Mouse (Mus musculus): ENCODE measurements around the gene Ppm1a. TPM values are rescaled to one million over a fixed set of nuclear protein-coding genes. Genes with fewer than 3 reads are reported as not detected.

Gene Ppm1a
- polyA plus RNA-seq, 1 experiment from 2014 or later, result 25.3 TPM

DNA sequence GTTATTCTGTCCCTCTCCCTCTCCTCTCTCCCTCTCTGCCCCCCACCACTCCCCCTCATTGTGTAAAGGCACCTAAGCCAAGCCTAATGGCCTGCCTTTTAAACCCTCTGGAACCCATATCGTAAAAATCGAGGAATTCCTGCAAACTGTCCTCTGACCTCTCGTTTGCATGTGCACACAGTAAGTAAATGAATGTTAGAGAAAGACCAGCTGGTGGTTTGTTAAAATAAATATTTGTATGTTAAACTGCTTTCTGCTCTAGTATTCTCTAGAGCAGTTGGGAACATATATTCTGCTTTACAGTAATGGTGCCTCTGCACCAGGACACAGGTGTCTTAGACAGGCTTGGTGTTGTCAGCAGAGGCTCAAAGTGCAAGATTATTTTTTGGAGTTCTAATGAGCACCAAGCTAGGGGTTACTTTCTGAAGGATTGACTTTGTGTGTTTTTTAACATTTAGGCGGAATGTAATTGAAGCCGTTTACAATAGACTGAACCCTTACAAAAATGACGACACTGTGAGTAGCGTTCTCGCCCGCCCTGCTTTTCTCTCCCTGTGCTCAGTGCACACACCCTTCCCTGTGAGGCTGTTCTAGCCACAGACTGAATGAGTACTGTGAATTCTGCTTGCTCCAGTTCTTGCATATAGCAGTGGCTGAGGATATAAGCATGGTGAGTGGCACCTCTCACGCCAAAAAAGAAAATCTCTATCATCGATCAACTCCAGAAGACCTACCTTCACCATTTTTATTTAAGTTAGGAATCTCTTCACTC is 35.3 kb downstream of the Ppm1a start:
- Histone ChIP-seq H3K4me2 (replicated peaks; ENCODE audit: low read depth, low read length) (no peak overlapping the region), H3K27ac (ENCODE audit: low read length) (no peak overlapping the region), H3K27me3 (ENCODE audit: insufficient read depth, low read length) (no peaks in the 10 kb centered on the region), H3K36me3 (ENCODE audit: insufficient read depth, low read length) (peaks cover 31% of the 10 kb centered on the region), H3K9me3 (ENCODE audit: low read length) (no peaks in the 10 kb centered on the region), H3K4me1 (ENCODE audit: insufficient read depth, low read length) (0 out of 2 replicates have a peak, but pooled peaks cover 4% of the 10 kb centered on the region), H3K9ac (replicated peaks; ENCODE audit: low read length) (no peak overlapping the region), H3K4me3 (ENCODE audit: low read length) (no peak overlapping the region)
- ATAC-seq (ENCODE audit: low FRiP score, low TSS enrichment), result no peak
- WGBS, result 66% methylated on average over 11 of the region's 11 CpGs

DNA sequence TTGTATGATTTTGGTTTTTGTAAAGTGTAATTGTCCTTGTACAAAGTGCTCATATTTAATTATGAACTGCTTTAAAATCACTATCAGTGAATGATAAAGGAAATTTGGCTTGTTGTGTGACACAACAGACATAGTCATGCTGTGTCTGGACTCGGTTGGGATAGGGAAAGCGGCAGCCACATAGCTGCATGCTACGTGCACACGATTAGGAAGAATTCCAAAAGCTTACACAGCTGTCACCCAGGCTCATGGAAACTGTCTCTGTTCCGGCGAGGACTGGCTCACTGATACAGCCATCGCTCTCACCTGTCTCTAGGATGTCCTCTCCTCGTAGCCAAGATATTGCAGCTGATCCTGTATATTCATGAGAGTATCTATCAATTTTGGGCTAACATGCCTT is 36.7 kb downstream of the Ppm1a start:
- WGBS, result 97% methylated on average over 8 of the region's 8 CpGs
- no peak overlapping the region for H3K9ac ChIP-seq (replicated peaks; ENCODE audit: low read length)
- H3K4me1 ChIP-seq (ENCODE audit: insufficient read depth, low read length), result 0 out of 2 replicates have a peak, but pooled peaks cover 4% of the 10 kb centered on the region
- H3K36me3 ChIP-seq (ENCODE audit: insufficient read depth, low read length), result peaks cover 31% of the 10 kb centered on the region
- ATAC-seq (ENCODE audit: low FRiP score, low TSS enrichment), result no peak
- H3K4me3 ChIP-seq (ENCODE audit: low read length), result no peak overlapping the region
- H3K9me3 ChIP-seq (ENCODE audit: low read length), result no peaks in the 10 kb centered on the region
- no peak overlapping the region for H3K4me2 ChIP-seq (replicated peaks; ENCODE audit: low read depth, low read length)
- H3K27me3 ChIP-seq (ENCODE audit: insufficient read depth, low read length), result no peaks in the 10 kb centered on the region
- H3K27ac ChIP-seq (ENCODE audit: low read length), result no peak overlapping the region

DNA sequence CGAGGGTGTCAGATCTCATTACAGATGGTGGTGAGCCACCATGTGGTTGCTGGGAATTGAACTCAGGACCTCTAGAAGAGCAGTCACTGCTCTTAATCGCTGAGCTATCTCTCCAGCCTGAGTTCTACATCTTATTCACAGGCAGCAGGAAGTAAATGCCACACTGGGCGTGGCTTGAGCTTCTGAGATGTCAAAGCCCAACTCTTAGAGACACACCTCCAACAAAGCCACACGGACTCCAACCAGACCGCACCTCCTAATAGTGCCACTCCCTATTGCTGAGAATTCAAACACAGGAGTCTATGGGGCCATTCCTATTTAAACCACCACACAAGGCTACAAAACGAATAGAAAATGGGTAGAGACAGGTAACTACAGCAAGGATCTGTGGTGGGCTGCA is 52.5 kb downstream of the Ppm1a start:
- Histone ChIP-seq H3K27me3 (ENCODE audit: insufficient read depth, low read length) (no peaks in the 10 kb centered on the region), H3K4me3 (ENCODE audit: low read length) (no peak overlapping the region), H3K4me2 (replicated peaks; ENCODE audit: low read depth, low read length) (no peak overlapping the region), H3K4me1 (ENCODE audit: insufficient read depth, low read length) (no peaks in the 10 kb centered on the region), H3K36me3 (ENCODE audit: insufficient read depth, low read length) (no peaks in the 10 kb centered on the region), H3K9ac (replicated peaks; ENCODE audit: low read length) (no peak overlapping the region), H3K27ac (ENCODE audit: low read length) (no peak overlapping the region), H3K9me3 (ENCODE audit: low read length) (no peaks in the 10 kb centered on the region)
- ATAC-seq (ENCODE audit: low FRiP score, low TSS enrichment), result no peak
- WGBS, result 74% methylated on average over 6 of the region's 6 CpGs

DNA sequence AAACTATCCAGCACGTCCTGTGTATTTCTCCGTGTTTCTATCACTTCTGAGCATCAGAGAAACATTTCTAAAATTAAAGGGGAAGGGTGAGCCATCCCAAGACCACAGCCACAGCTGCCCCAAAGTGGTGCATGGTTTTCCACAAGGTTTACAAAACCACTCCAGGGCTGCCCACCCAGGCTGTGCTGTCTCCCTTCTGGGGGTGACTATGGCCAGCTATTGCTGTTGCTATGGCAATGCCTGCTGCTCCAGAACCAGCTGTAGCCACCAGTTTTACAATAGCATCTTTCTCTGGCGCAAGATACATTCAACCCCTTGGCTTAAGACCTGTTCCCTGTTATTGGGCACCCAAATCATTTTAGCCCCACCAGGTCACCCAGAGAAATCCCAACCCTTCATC is 54.3 kb downstream of the Ppm1a start:
- ATAC-seq (ENCODE audit: low FRiP score, low TSS enrichment), result no peak
- Histone ChIP-seq H3K9me3 (ENCODE audit: low read length) (no peaks in the 10 kb centered on the region), H3K4me3 (ENCODE audit: low read length) (no peak overlapping the region), H3K9ac (replicated peaks; ENCODE audit: low read length) (no peak overlapping the region), H3K36me3 (ENCODE audit: insufficient read depth, low read length) (no peaks in the 10 kb centered on the region), H3K27ac (ENCODE audit: low read length) (no peak overlapping the region), H3K27me3 (ENCODE audit: insufficient read depth, low read length) (no peaks in the 10 kb centered on the region), H3K4me2 (replicated peaks; ENCODE audit: low read depth, low read length) (no peak overlapping the region), H3K4me1 (ENCODE audit: insufficient read depth, low read length) (no peaks in the 10 kb centered on the region)
- 88% methylated on average over 3 of the region's 3 CpGs for WGBS

DNA sequence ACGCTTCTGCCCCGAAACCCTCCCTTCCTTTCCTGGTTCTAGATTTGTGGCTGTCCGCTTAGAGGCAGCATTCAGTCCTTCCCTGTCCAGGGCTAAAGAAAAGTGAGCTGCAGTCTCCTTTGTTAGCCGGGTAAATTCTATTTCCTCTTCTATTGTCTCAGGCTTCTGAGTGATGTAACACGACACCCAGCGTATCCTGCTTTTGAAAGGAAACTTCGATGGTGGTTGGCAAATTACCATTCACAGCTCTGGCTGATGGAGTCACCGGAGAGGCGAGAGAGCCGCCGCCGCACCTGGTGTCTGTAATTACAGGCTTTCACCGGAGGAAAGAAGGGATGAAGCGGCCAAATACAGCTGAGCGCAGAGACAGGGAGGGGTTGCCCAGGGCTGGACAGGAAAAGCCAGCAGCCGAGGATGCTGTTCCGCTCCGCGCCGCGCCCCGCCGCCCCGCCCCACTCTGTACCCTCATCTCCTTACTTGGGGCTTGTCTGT is 63.7 kb downstream of the Ppm1a start:
- Histone ChIP-seq H3K27me3 (ENCODE audit: insufficient read depth, low read length) (no peaks in the 10 kb centered on the region), H3K9ac (replicated peaks; ENCODE audit: low read length) (peak overlapping the region; percentile 69), H3K27ac (ENCODE audit: low read length) (peak overlapping the region; percentile 62), H3K4me3 (ENCODE audit: low read length) (peak overlapping the region; percentile 56), H3K9me3 (ENCODE audit: low read length) (no peaks in the 10 kb centered on the region), H3K36me3 (ENCODE audit: insufficient read depth, low read length) (no peaks in the 10 kb centered on the region), H3K4me2 (replicated peaks; ENCODE audit: low read depth, low read length) (peak overlapping the region; percentile 88), H3K4me1 (ENCODE audit: insufficient read depth, low read length) (0 out of 2 replicates have a peak, but pooled peaks cover 4% of the 10 kb centered on the region)
- 3% methylated on average over 24 of the region's 24 CpGs for WGBS
- peak; percentile 87; the same call in 1 of the 2 replicates for ATAC-seq (ENCODE audit: low FRiP score, low TSS enrichment)

DNA sequence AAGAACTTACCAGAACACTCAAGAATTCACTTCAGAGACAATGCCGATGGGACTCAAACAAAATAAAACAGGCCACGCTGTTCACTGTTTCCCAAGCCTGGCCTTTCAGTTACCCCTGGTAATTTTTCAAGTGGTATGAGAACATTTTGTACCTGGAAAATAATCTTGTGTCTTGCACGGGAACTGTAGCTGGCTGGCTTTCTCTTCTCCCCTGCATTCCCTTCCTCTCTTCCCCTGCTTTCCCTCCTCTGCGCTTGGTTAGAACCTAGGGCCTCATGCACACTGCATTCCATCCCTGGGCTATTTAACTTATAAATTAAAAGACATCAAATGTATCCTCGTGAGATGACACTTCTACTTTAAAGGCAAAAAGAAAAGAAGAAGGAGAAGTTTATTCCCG is 64.3 kb downstream of the Ppm1a start:
- no peak for ATAC-seq (ENCODE audit: low FRiP score, low TSS enrichment)
- Histone ChIP-seq H3K4me2 (replicated peaks; ENCODE audit: low read depth, low read length) (peak overlapping the region; percentile 88), H3K36me3 (ENCODE audit: insufficient read depth, low read length) (no peaks in the 10 kb centered on the region), H3K4me3 (ENCODE audit: low read length) (peak overlapping the region; percentile 56), H3K27me3 (ENCODE audit: insufficient read depth, low read length) (no peaks in the 10 kb centered on the region), H3K9me3 (ENCODE audit: low read length) (no peaks in the 10 kb centered on the region), H3K27ac (ENCODE audit: low read length) (0 out of 2 replicates have a peak overlapping the region, but pooled peaks have one; percentile 7), H3K4me1 (ENCODE audit: insufficient read depth, low read length) (0 out of 2 replicates have a peak, but pooled peaks cover 4% of the 10 kb centered on the region), H3K9ac (replicated peaks; ENCODE audit: low read length) (peak overlapping the region; percentile 69)
- 35% methylated on average over 6 of the region's 6 CpGs for WGBS

DNA sequence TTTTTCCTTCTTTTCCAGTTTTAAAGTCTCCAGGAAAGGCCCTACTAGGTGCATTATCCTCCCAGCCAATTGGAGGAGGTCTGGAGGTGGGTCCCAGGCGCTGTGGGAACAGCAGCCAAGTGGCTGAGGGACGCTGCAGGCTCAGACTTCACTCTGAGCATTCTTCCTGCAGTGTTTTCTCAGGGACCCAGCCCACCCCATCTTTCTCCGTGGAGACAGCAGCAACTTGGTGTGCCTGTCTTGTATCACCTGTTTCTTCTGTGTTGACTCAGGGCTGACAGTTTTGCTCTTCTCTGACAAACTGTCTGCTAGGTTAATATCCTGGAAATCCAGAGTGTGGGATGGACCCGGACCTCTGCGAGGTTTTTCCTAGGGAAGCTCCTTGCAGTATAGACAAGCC is 68.4 kb downstream of the Ppm1a start:
- H3K27me3 ChIP-seq (ENCODE audit: insufficient read depth, low read length), result peaks cover 5% of the 10 kb centered on the region
- no peak overlapping the region for H3K9ac ChIP-seq (replicated peaks; ENCODE audit: low read length)
- 35% methylated on average over 5 of the region's 5 CpGs for WGBS
- H3K27ac ChIP-seq (ENCODE audit: low read length), result no peak overlapping the region
- no peaks in the 10 kb centered on the region for H3K9me3 ChIP-seq (ENCODE audit: low read length)
- H3K36me3 ChIP-seq (ENCODE audit: insufficient read depth, low read length), result no peaks in the 10 kb centered on the region
- ATAC-seq (ENCODE audit: low FRiP score, low TSS enrichment), result no peak
- no peak overlapping the region for H3K4me3 ChIP-seq (ENCODE audit: low read length)
- 0 out of 2 replicates have a peak, but pooled peaks cover 4% of the 10 kb centered on the region for H3K4me1 ChIP-seq (ENCODE audit: insufficient read depth, low read length)
- H3K4me2 ChIP-seq (replicated peaks; ENCODE audit: low read depth, low read length), result no peak overlapping the region

DNA sequence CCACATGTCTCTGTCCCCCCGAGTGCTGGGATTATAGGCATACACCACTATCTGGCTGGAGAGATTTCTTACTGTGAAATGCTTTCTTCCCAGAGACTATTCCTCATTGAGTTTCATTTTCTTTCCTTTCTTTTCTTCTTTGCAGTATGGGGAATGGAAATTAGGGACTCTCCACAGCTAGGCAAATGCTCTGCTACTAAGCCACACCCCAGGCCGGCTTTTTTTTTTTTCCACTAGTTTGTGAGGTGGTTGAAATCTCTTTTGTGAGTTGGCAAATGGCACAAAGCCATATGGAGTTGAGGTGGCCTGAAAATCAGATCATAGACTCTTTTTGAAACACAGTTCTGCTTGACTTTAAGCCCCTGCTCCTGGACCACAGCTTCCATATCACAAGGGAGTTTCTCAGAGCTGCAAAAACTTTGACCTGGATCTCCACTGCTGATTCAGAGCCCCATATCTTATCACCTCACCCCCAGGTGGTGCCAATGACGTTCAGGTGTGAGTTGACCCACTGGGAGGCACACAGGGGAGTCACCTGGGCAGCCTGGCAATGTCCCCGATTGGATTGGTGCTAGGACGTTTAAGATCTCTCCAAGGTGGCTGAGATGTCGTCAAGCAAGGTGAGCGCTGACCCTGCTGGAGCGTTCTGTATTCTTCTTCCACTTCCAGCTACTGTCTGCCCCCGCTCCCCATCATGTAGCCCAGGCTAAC is 71.7 kb downstream of the Ppm1a start:
- H3K4me3 ChIP-seq (ENCODE audit: low read length), result no peak overlapping the region
- H3K4me1 ChIP-seq (ENCODE audit: insufficient read depth, low read length), result peaks cover 8% of the 10 kb centered on the region
- no peaks in the 10 kb centered on the region for H3K9me3 ChIP-seq (ENCODE audit: low read length)
- H3K27ac ChIP-seq (ENCODE audit: low read length), result no peak overlapping the region
- ATAC-seq (ENCODE audit: low FRiP score, low TSS enrichment), result no peak
- H3K4me2 ChIP-seq (replicated peaks; ENCODE audit: low read depth, low read length), result no peak overlapping the region
- H3K9ac ChIP-seq (replicated peaks; ENCODE audit: low read length), result no peak overlapping the region
- peaks cover 25% of the 10 kb centered on the region for H3K27me3 ChIP-seq (ENCODE audit: insufficient read depth, low read length)
- 72% methylated on average over 9 of the region's 9 CpGs for WGBS
- no peaks in the 10 kb centered on the region for H3K36me3 ChIP-seq (ENCODE audit: insufficient read depth, low read length)

DNA sequence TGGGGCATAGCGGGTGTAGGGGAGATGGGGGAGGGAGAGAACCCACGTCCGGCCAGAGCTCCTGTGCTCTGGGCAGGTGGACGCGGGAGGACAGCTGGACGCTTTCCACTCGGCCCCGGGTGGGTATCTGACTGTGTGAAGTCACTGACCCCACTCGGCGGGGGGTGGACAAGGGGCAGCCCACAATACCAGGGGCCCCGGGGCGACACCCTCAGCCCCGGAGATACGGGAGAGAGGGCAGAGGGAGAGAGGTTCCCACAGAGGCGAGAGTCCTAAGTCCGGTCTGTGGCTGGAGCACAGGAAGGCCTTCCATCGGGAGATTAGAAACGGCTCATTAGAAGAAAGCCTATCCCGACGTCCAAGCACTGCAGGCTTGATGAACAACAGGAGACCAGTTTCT is 72.5 kb downstream of the Ppm1a start:
- ATAC-seq (ENCODE audit: low FRiP score, low TSS enrichment), result 0 out of 2 replicates have a peak, but pooled peaks have one; percentile 31
- Histone ChIP-seq H3K4me3 (ENCODE audit: low read length) (no peak overlapping the region), H3K27me3 (ENCODE audit: insufficient read depth, low read length) (peaks cover 25% of the 10 kb centered on the region), H3K9me3 (ENCODE audit: low read length) (no peaks in the 10 kb centered on the region), H3K9ac (replicated peaks; ENCODE audit: low read length) (no peak overlapping the region), H3K36me3 (ENCODE audit: insufficient read depth, low read length) (no peaks in the 10 kb centered on the region), H3K4me1 (ENCODE audit: insufficient read depth, low read length) (peaks cover 8% of the 10 kb centered on the region), H3K27ac (ENCODE audit: low read length) (no peak overlapping the region), H3K4me2 (replicated peaks; ENCODE audit: low read depth, low read length) (no peak overlapping the region)
- 54% methylated on average over 20 of the region's 20 CpGs for WGBS

DNA sequence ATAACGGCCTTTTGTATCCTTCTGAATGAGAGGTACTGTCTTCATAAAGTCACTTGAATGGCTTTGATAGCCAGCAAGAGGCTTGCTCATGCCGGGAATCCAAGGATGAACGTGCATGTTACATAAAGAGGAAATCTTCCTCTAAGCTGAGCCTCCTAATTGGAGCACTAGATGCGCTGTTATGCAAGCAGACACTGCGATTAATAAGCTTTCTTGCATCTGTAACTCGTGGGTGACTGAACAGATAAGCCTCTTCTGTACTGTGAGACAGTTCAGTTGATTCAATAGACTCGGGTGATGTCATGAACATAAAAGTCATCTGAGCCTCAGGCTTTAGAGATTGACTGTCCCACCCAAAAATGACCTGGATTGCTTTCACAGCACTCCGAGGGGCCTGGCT is 73.1 kb downstream of the Ppm1a start:
- Histone ChIP-seq H3K27ac (ENCODE audit: low read length) (no peak overlapping the region), H3K27me3 (ENCODE audit: insufficient read depth, low read length) (peaks cover 25% of the 10 kb centered on the region), H3K36me3 (ENCODE audit: insufficient read depth, low read length) (no peaks in the 10 kb centered on the region), H3K9me3 (ENCODE audit: low read length) (no peaks in the 10 kb centered on the region), H3K4me1 (ENCODE audit: insufficient read depth, low read length) (peaks cover 8% of the 10 kb centered on the region), H3K4me2 (replicated peaks; ENCODE audit: low read depth, low read length) (no peak overlapping the region), H3K9ac (replicated peaks; ENCODE audit: low read length) (no peak overlapping the region), H3K4me3 (ENCODE audit: low read length) (no peak overlapping the region)
- 75% methylated on average over 8 of the region's 8 CpGs for WGBS
- ATAC-seq (ENCODE audit: low FRiP score, low TSS enrichment), result no peak
